Mouse (Mus musculus): ENCODE measurements at regions not wholly inside any gene's neighbourhood (a gene's known extent, or its start where the extent isn't known, plus 50 kb on each side); places are given as distances from the start of the nearest gene placed in this dataset.

DNA sequence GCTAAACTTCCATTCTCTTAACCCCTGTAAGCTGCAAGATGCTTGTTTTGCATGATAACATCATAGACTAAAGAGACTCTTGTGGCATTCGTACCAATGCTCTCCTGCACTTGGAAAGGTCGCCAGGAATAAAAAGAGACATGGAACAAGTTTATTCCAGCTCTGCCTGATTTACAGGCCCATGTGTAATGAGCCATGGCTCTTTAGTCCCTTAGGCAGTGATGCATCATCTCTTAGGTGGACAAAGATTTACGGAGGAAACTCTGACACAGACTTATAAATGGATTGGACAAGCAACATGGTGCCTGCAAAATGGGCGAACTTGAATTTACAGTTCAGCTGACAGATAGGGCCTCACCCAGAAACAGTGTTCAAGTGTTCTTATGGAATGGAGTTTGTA, 288.7 kb upstream of the BB014433 start:
- TF ChIP-seq CTCF (IDR thresholded peaks at IDR 0.05; ENCODE audit: borderline replicate concordance, control insufficient read depth, extremely low read depth, insufficient read depth, low read length, poor library complexity) (no peak), POLR2A (IDR thresholded peaks at IDR 0.05; ENCODE audit: control insufficient read depth, extremely low read depth, insufficient read depth, low read length, poor library complexity) (no peak)

Data from thymus, adult 2 months (tissue).